Mouse (Mus musculus) midbrain, embryonic 14.5 days (tissue): ENCODE data around the gene Ptgir. TPM values are rescaled to one million over a fixed set of nuclear protein-coding genes. Genes with fewer than 3 reads are reported as not detected.
"Not testable (repeated sequence)": the region's sequence is repeated elsewhere in the genome, so short reads cannot be mapped to it uniquely, and the experiment has no call there.

ENCODE experiments used
- ATAC-seq: fragments of 200-750 bp; cut with Nextera tagmentation; 2 replicates; pipeline ENCODE4 v1.8.0; 2017; ENCODE audit warnings: moderate number of reproducible peaks, moderate library complexity; ENCODE audit not compliant: low FRiP score, low TSS enrichment
- DNase-seq: peaks from one replicate; pipeline ENCODE4 v3.0.0-alpha.2; 2015
- H3K27ac ChIP-seq: fragments of 300-500 bp; sonication (generic); replicated peaks from 2 replicates; pipeline ENCODE4 v1.5.1; 2014; ENCODE audit warnings: mild to moderate bottlenecking, low read depth, low read length, moderate library complexity
- H3K27me3 ChIP-seq: fragments of 300-500 bp; sonication (generic); 2 replicates; pipeline ENCODE4 v1.6.1; 2014; ENCODE audit warnings: low read length, control low read depth, mixed read lengths; ENCODE audit not compliant: control insufficient read depth, insufficient read depth
- H3K36me3 ChIP-seq: fragments of 300-500 bp; sonication (generic); 2 replicates; pipeline ENCODE4 v1.6.1; 2014; ENCODE audit warnings: low read length, control low read depth; ENCODE audit not compliant: control insufficient read depth, insufficient read depth
- H3K4me1 ChIP-seq: fragments of 300-500 bp; sonication (generic); 2 replicates; pipeline ENCODE4 v1.6.1; 2014; ENCODE audit warnings: mild to moderate bottlenecking, antibody characterized with exemption, low read length, control low read depth; ENCODE audit not compliant: control insufficient read depth, insufficient read depth
- H3K4me2 ChIP-seq: fragments of 300-500 bp; sonication (generic); 2 replicates; pipeline ENCODE4 v1.6.1; 2014; ENCODE audit warnings: mild to moderate bottlenecking, low read length, moderate library complexity
- H3K4me3 ChIP-seq: fragments of 300-500 bp; sonication (generic); replicated peaks from 2 replicates; pipeline ENCODE4 v1.5.1; 2014; ENCODE audit warnings: low read depth, low read length
- H3K9ac ChIP-seq: fragments of 300-500 bp; sonication (generic); replicated peaks from 2 replicates; pipeline ENCODE4 v1.6.1; 2014; ENCODE audit warnings: mild to moderate bottlenecking, low read length, moderate library complexity
- H3K9me3 ChIP-seq: fragments of 300-500 bp; sonication (generic); 2 replicates; pipeline ENCODE4 v1.6.1; 2016; ENCODE audit warnings: low read length, control low read depth, mixed read lengths; ENCODE audit not compliant: control insufficient read depth
- whole genome bisulfite sequencing: fragments of 180-500 bp; shearing (Covaris S2); extraction: QIAGEN DNeasy Blood & Tissue Kit; methylation state at CpG from one replicate; pipeline ENCODE4 v1.1.7; 2014; 5-methylcytosine and 5-hydroxymethylcytosine counted together
- polyA plus RNA-seq: library from polyadenylated mRNA; unstranded; fragments of >200 nt; fragmentation: Nextera tagmentation; extraction: Ambion mirVana; gene quantifications from 2 replicates; pipeline ENCODE4 v1.2.1, GENCODE M21; 2014

The Ptgir gene
- polyA plus RNA-seq, 1 experiment from 2014 or later = 0.16 TPM

DNA sequence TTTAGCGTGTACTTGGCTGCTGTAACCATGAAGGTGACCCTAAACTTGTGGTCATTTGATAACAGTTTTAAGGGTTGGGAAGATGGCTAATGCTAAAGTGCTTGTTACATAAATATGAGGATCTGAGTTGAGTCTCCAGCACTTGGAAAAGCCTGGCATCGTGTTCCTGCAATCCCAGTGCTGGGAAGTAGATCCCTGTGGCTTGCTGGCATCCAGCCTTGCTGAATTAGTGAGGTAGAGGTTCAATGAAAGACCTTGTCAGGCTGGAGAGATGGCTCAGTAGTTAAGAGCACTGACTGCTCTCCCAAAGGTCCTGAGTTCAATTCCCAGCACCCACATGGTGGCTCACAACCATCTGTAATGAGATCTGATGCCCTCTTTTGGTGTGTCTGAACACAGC, 47.5 kb downstream of the Ptgir start:
- WGBS = 72% methylated on average over 2 of the region's 2 CpGs

DNA sequence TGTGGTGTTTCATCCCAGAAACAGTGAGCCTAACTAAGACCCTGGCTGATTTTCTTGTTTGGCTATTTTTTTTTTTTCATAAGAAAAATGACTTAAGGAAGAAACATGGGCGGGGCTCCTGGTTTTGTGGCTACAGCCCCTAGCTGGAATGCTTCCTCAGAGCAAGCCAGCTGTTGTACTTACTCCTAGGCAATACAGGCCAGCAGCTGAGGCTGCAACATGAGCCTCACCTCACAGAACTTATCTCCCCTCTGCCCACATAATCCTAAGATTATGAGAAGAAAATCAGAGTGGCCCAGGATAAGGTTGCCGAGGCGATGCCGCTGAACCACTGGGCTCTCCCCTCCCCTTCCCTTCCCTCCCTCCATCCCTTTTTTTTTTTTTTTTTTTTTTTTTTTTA, 49.4 kb downstream of the Ptgir start:
- H3K4me1 ChIP-seq = peaks cover 43% of the 10 kb centered on the region
- no peaks in the 10 kb centered on the region for H3K36me3 ChIP-seq
- no peaks in the 10 kb centered on the region for H3K9me3 ChIP-seq
- no peak overlapping the region for H3K4me3 ChIP-seq
- no peak for DNase-seq
- no peak overlapping the region for H3K9ac ChIP-seq
- 72% methylated on average over 4 of the region's 4 CpGs for WGBS
- ATAC-seq = no peak
- H3K27ac ChIP-seq = peak overlapping the region; percentile 87; the same call in 1 of the 2 replicates
- H3K4me2 ChIP-seq = no peak overlapping the region
- no peaks in the 10 kb centered on the region for H3K27me3 ChIP-seq

More for the DNA sequence above, 47.5 kb downstream of the Ptgir start:
- H3K27me3 ChIP-seq, H3K9me3 ChIP-seq, H3K4me2 ChIP-seq, H3K9ac ChIP-seq, ATAC-seq, DNase-seq, H3K4me3 ChIP-seq, H3K27ac ChIP-seq, H3K36me3 ChIP-seq: not testable (repeated sequence)
- peaks cover 41% of the 10 kb centered on the region for H3K4me1 ChIP-seq

DNA sequence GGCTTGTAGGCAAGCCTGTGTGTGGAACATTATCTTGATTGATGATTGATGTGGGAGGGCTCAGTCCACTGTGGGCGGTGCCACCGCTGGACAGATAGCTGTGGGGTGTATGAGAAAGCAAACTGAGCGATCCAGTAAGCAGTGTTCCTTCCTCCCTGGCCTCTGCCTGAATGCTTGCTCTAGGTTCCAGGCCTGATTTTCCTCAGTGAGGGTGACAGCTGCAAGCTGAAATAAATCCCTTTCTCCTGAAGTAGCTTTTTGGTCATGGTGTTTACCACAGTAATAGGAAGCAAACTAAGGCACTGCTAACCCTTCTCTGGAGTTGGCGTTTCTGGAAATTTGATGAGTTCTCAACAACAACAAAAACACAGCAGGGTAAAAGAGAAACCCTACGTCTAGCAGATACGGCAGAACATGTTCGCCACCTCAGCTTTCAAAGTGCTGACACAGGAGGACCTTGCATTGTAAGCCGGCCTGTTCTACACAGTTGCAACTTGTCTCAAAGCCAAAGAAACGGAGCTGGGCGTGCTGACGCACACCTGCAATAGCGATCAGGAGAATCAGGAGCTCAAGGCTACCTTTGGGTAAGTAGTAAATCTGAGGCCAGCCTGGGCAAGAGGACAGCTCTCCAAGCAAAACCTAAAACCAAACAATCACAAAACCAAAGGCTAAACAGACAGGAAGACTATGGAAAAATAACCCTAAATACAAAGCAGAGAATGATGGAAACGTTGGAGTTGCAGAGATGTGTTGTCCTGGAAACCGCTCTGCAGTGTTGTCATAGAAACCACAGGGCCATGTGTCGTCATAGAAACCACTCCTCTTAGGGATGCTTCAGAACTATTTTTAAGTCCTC, 50.3 kb downstream of the Ptgir start:
- Histone ChIP-seq H3K4me3 (no peak overlapping the region; the same call in 1 of the 2 replicates), H3K9me3 (no peaks in the 10 kb centered on the region), H3K4me1 (peaks cover 52% of the 10 kb centered on the region), H3K9ac (no peak overlapping the region), H3K4me2 (peak overlapping the region; percentile 29), H3K36me3 (no peaks in the 10 kb centered on the region), H3K27ac (peak overlapping the region; percentile 87), H3K27me3 (no peaks in the 10 kb centered on the region)
- ATAC-seq = no peak
- DNase-seq = peak; percentile 89
- WGBS = 25% methylated on average over 15 of the region's 15 CpGs

DNA sequence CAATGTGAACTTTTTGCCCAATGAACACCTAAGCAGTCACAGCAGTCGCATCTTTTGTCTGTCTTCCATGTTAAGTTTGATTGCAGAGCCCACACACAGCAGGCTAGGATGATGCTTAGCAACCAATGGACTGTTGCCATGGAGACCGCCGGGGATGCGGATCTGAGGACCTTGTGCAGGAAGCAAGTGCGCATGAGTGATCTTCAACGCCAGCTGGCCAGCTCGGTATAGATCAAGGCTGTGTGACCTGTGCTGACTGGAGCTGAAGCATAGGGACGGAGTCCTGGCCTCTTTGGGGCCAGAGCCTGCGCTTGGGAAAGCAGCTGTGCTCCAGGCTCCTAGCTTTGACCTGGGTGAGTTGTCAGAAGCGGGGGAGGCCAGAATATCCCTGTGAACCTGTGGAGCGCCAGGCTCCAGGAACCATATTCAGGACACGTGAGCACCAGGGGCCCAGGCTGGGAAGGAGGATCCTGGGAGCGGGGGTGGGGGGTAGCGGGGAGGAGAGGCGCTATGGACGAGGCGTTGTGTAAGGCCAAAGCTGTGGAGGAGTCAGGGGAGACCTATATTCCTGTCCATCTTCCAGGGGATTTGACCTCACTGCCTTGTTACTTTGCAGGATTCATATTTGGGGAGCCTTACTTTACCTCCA, 53.4 kb downstream of the Ptgir start, which contains the start of gene Pnmal1:
TSS of gene Pnmal1 (plus strand) at position 141 of the 649 bp plus-strand sequence.
- 0 out of 2 replicates have a peak, but pooled peaks cover 8% of the 10 kb centered on the region for H3K36me3 ChIP-seq
- peaks cover 55% of the 10 kb centered on the region for H3K4me1 ChIP-seq
- ATAC-seq = peak; percentile 94
- peak within 1 kb of the TSS; percentile 44 for H3K4me3 ChIP-seq
- peak within 1 kb of the TSS; percentile 95 for H3K27ac ChIP-seq
- DNase-seq = peak; percentile 98
- H3K4me2 ChIP-seq = peak within 1 kb of the TSS; percentile 79
- H3K9ac ChIP-seq = peak within 1 kb of the TSS; percentile 56
- H3K27me3 ChIP-seq = no peaks in the 10 kb centered on the region
- 1% methylated on average over 17 of the region's 17 CpGs for WGBS
- H3K9me3 ChIP-seq = no peaks in the 10 kb centered on the region

Other genes starting within 250 kb of the Ptgir start
- not detected in 2 replicates for gene Ceacam15, start 230.8 kb upstream of the Ptgir start, polyA plus RNA-seq
- gene Ceacam9, start 184.6 kb upstream of the Ptgir start, polyA plus RNA-seq = 0.20 TPM in 1 of 2 replicates, not detected in the other
- 431 and 530 TPM in 2 replicates for gene Ap2s1, start 168.1 kb upstream of the Ptgir start, polyA plus RNA-seq
- gene Slc1a5, start 125.2 kb upstream of the Ptgir start, polyA plus RNA-seq = 5.9 and 10.8 TPM in 2 replicates
- gene Strn4, start 90.6 kb upstream of the Ptgir start, polyA plus RNA-seq = 213 and 219 TPM in 2 replicates
- 38.5 and 48.7 TPM in 2 replicates for gene Fkrp, start 89.8 kb upstream of the Ptgir start, polyA plus RNA-seq
- gene Prkd2, start 63.6 kb upstream of the Ptgir start, polyA plus RNA-seq = 4.4 and 5.7 TPM in 2 replicates
- 4.9 and 6.2 TPM in 2 replicates for gene Dact3, start 31.2 kb upstream of the Ptgir start, polyA plus RNA-seq
- 11.7 and 17.2 TPM in 2 replicates for gene Gng8, start 14.7 kb upstream of the Ptgir start, polyA plus RNA-seq
- 494 and 652 TPM in 2 replicates for gene Calm3, start 17.6 kb downstream of the Ptgir start, polyA plus RNA-seq
- 115 and 116 TPM in 2 replicates for gene Pnmal2, start 38.2 kb downstream of the Ptgir start, polyA plus RNA-seq
- 60.8 and 69.8 TPM in 2 replicates for gene Pnmal1, start 53.2 kb downstream of the Ptgir start, polyA plus RNA-seq
- 6.4 and 8.7 TPM in 2 replicates for gene Gm42372, start 76.6 kb downstream of the Ptgir start, polyA plus RNA-seq
- gene Ccdc8, start 86.2 kb downstream of the Ptgir start, polyA plus RNA-seq = 3.1 and 4.5 TPM in 2 replicates
- 112 and 118 TPM in 2 replicates for gene Ppp5c, start 121.4 kb downstream of the Ptgir start, polyA plus RNA-seq
- 1.5 and 4.6 TPM in 2 replicates for gene Hif3a, start 155.9 kb downstream of the Ptgir start, polyA plus RNA-seq
- 4.3 and 4.9 TPM in 2 replicates for gene Psg16, start 167.6 kb downstream of the Ptgir start, polyA plus RNA-seq
- gene Ceacam3, start 243.8 kb downstream of the Ptgir start, polyA plus RNA-seq = not detected in 2 replicates